Mouse (Mus musculus): ENCODE data around the gene Dgki. TPM values are rescaled to one million over a fixed set of nuclear protein-coding genes. Genes with fewer than 3 reads are reported as not detected.

Gene Dgki
- polyA plus RNA-seq, 1 experiment from 2014 or later, result 0.81 TPM

DNA sequence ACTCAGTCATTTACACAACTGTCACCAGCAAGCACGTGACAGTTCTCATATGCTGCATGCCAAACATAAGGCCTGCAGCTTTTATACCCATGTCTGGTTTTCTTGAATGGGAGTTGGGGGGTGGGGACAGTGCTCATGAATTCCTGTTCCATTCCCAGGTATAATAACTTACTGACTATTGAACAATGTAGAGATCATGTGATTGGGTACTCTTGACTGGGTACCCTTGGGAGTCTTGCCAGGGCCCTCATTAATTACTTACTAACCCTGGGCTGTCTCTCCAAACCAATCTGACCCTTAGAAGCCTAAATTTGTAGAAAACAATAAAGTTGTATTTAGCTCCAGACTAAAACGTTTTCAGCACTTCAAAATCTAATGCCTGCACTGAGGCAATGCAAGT, 246.6 kb downstream of the Dgki start:
- 51% methylated on average over 2 of the region's 2 CpGs for WGBS
- Histone ChIP-seq H3K4me2 (no peak overlapping the region), H3K27ac (no peak overlapping the region), H3K27me3 (replicated peaks) (no peaks in the 10 kb centered on the region), H3K36me3 (no peaks in the 10 kb centered on the region), H3K9ac (no peak overlapping the region), H3K9me3 (no peaks in the 10 kb centered on the region), H3K4me3 (replicated peaks) (no peak overlapping the region), H3K4me1 (no peaks in the 10 kb centered on the region)
- no peak for ATAC-seq (ENCODE audit: insufficient read depth, low FRiP score, low read depth)

DNA sequence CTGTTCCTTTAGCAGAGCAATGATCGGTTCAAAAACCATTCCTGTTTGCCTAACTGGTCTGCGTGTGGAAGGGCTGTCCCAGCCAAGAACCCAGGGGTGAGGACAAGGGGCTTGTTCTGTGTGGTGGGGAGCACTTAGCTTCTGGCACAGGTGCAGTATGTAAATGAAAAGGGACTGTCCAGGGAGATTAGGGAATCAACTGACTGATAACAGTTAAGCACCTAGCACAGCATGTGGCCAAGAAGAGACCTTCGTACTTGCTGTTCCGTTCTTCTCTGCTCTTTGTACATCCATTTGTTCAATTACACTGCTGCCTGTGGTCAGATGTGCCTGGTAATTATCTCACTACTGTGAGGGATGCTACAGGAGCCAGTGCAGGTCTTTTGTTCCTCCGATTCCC, 248.3 kb downstream of the Dgki start:
- ATAC-seq (ENCODE audit: insufficient read depth, low FRiP score, low read depth), result no peak
- 52% methylated on average over 5 of the region's 5 CpGs for WGBS
- no peak overlapping the region for H3K27ac ChIP-seq
- H3K9me3 ChIP-seq, result no peaks in the 10 kb centered on the region
- H3K9ac ChIP-seq, result no peak overlapping the region
- no peaks in the 10 kb centered on the region for H3K36me3 ChIP-seq
- H3K4me1 ChIP-seq, result no peaks in the 10 kb centered on the region
- no peaks in the 10 kb centered on the region for H3K27me3 ChIP-seq (replicated peaks)
- H3K4me2 ChIP-seq, result no peak overlapping the region
- no peak overlapping the region for H3K4me3 ChIP-seq (replicated peaks)

DNA sequence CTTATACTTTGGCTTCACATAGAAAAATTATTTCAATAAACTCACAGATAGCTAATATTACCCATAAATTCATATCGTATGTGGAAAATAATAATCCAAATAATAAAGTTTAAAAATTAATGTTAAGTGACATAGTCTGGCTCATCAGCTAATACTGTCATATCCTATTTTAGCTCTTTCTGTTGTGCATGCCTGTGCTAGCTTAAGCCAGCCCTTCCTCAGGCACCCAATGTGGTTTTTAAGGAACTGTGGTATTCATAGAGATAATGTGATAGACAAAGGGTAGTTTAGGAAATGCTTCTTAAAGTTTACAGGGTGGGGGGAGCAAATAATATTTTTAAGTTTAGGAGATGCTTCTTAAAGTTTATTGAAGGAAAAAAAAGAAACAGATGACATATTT, 248.8 kb downstream of the Dgki start:
- Histone ChIP-seq H3K36me3 (no peaks in the 10 kb centered on the region), H3K9ac (no peak overlapping the region), H3K9me3 (no peaks in the 10 kb centered on the region), H3K27ac (no peak overlapping the region), H3K4me2 (no peak overlapping the region), H3K4me1 (no peaks in the 10 kb centered on the region), H3K27me3 (replicated peaks) (no peaks in the 10 kb centered on the region), H3K4me3 (replicated peaks) (no peak overlapping the region)
- 86% methylated on average over 1 of the region's 1 CpGs for WGBS
- no peak for ATAC-seq (ENCODE audit: insufficient read depth, low FRiP score, low read depth)

DNA sequence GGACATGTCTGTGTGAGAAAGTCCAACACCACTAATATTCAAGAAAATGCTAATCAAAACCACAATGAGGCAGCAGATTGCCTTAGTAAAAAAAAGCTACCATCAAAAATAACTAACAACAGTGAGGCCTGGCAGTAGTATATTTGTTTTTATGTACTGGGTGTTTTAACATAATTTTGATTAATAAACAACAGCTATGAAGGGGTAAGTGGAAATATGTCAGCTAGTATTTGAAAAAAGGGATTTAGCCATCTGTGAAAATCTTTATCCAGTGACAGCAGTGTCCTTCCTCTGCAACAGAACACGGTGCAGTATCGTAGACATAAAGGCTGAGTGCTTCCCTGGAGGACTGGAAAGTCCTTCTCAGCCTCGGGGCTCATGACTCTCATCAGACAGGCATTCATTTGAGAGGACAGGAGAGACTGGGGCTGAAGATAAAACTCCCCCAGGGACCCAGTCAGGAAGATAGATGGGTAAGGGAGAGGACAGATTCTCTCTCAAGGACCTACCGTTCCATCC, 252.3 kb downstream of the Dgki start:
- Histone ChIP-seq H3K9me3 (no peaks in the 10 kb centered on the region), H3K4me1 (no peaks in the 10 kb centered on the region), H3K27ac (no peak overlapping the region), H3K36me3 (no peaks in the 10 kb centered on the region), H3K9ac (no peak overlapping the region), H3K4me2 (no peak overlapping the region), H3K4me3 (replicated peaks) (no peak overlapping the region), H3K27me3 (replicated peaks) (no peaks in the 10 kb centered on the region)
- ATAC-seq (ENCODE audit: insufficient read depth, low FRiP score, low read depth), result no peak
- 66% methylated on average over 4 of the region's 4 CpGs for WGBS

DNA sequence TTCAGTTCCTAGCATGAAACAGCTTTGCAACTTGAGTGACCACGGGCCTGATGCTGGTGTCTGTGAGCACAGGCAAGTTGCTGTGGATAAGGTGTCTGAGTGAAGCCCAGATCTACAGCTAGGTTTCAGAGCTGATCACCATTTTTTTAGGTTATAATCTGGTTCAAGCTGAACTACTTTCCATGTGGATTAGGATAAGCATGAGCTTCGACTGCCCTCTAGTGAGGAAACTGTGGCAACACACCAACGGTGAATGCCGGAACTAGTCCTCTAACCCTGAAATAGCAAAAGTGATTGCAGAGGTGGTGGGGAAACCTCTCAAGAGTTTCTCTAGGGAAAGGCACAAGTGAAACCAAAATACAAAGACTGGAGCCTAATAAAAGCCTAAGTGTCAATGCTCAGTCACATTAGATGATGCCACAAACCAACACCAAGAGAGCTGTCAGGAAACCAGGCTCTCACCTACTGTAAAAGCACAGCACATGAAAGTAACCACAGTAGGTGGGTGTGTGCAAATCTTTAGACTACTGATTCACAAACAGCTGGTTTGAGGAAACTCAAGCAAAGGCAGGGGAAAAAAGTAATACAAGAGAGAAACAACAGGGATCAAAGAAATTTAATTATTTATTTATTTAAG, 253.7 kb downstream of the Dgki start:
- H3K4me3 ChIP-seq (replicated peaks), result no peak overlapping the region
- no peak overlapping the region for H3K27ac ChIP-seq
- H3K27me3 ChIP-seq (replicated peaks), result no peaks in the 10 kb centered on the region
- no peak for ATAC-seq (ENCODE audit: insufficient read depth, low FRiP score, low read depth)
- 28% methylated on average over 4 of the region's 4 CpGs for WGBS
- no peaks in the 10 kb centered on the region for H3K9me3 ChIP-seq
- no peak overlapping the region for H3K4me2 ChIP-seq
- no peaks in the 10 kb centered on the region for H3K36me3 ChIP-seq
- no peak overlapping the region for H3K9ac ChIP-seq
- no peaks in the 10 kb centered on the region for H3K4me1 ChIP-seq

DNA sequence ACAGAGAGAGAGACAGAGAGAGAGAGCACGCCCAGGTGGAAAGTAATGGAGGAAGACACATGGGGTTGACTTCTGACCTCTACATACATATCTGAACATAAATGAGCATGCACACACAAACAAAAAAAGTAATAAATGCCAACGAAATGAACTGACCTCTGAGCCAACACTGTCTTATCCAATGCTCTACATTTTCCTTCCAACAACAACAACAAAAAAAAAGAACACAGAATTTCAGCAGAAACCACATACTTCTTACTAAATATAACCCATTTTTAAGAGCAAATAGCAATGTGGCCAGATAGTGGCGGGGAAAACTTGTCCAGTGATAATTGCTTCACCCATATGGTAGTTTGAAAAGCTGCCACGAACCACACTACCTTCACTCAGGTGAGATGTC, 255.2 kb downstream of the Dgki start:
- Histone ChIP-seq H3K27ac (no peak overlapping the region), H3K9me3 (no peaks in the 10 kb centered on the region), H3K4me3 (replicated peaks) (no peak overlapping the region), H3K4me2 (no peak overlapping the region), H3K4me1 (no peaks in the 10 kb centered on the region), H3K36me3 (no peaks in the 10 kb centered on the region), H3K27me3 (replicated peaks) (no peaks in the 10 kb centered on the region), H3K9ac (no peak overlapping the region)
- WGBS, result 78% methylated on average over 4 of the region's 4 CpGs
- ATAC-seq (ENCODE audit: insufficient read depth, low FRiP score, low read depth), result no peak

DNA sequence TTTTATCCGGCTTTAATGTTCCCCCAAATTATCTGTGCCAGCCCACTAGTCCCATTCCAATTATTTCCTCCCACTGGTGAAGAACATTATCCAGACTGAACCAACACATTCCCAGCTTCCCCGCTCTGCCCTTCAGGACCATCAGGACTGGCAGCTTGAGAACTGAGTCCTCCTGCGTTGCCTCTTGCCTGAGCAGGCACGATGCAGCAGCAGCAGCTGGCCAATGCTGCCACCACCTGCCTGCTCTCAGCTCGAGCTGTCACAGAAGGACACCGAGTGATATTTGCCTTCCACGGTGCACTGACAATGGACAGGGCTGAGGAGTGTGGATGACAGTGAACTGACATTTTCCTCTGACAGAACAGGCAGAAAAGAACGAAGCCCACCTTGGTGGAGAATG, 261.5 kb downstream of the Dgki start:
- Histone ChIP-seq H3K4me2 (no peak overlapping the region), H3K9me3 (no peaks in the 10 kb centered on the region), H3K27me3 (replicated peaks) (no peaks in the 10 kb centered on the region), H3K4me3 (replicated peaks) (no peak overlapping the region), H3K27ac (no peak overlapping the region), H3K36me3 (no peaks in the 10 kb centered on the region), H3K4me1 (peaks cover 5% of the 10 kb centered on the region; the same call in 1 of the 2 replicates), H3K9ac (no peak overlapping the region)
- WGBS, result 46% methylated on average over 8 of the region's 8 CpGs
- no peak for ATAC-seq (ENCODE audit: insufficient read depth, low FRiP score, low read depth)

DNA sequence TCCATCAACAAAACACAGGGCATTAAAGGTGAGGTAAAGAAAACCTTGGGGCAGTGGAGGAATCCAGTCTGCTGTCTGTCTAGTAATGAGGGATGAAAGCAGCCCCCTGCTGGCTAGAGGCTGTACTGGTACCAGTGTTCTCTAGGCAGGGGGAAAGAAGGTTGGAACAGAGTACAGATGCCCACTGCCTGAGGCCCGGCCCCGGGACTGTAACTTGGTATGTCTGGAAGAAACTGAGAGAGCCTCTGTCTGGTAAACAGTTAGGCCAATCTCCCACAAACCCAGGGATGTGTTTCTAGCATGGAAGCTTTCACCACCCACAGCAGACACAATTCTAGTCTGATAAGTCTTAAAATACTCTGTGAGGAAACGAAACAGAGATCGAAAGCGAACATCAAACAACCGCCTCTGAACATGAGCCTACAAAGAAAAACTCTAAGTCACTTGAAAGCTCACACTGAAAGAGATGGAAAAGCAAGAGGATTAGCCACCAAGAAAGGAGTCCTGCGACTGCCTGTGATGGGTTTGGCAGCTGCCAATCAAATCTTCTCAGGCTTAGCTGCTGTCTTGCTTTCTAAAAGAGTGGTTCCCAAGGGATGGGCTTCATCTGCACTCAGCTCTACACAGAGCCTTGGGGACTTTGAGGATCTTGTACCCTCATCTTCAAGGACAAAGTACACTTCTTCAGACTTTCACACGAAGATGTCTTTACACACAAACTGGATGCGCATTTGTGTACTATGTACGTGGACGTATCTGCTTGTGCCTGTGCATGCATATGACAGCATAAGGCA, 262.7 kb downstream of the Dgki start:
- no peak overlapping the region for H3K9ac ChIP-seq
- ATAC-seq (ENCODE audit: insufficient read depth, low FRiP score, low read depth), result no peak; the same call in 1 of the 2 replicates
- no peaks in the 10 kb centered on the region for H3K36me3 ChIP-seq
- no peak overlapping the region for H3K4me3 ChIP-seq (replicated peaks)
- H3K27me3 ChIP-seq (replicated peaks), result no peaks in the 10 kb centered on the region
- H3K4me1 ChIP-seq, result peaks cover 9% of the 10 kb centered on the region
- 72% methylated on average over 11 of the region's 11 CpGs for WGBS
- H3K27ac ChIP-seq, result peak overlapping the region; percentile 4; the same call in 1 of the 2 replicates
- H3K4me2 ChIP-seq, result no peak overlapping the region
- no peaks in the 10 kb centered on the region for H3K9me3 ChIP-seq

DNA sequence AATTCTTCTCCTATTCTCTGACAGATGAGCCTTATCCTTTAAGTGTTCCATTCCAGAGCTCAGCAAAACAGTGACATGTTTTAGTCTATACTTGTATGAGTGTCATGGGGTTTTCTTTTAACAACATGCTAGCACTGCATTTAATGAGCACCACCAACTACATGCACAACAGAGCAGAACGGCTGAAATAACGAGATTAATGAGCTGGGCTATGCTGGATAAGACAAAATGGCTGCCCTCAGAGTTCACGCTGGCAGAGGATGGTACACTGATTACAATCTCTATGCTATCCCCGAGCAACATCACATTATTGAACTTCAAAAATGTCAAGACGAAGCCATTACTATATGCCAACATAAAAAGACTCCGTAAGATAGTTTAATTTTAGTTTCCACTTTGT, 264.3 kb downstream of the Dgki start:
- no peak overlapping the region for H3K27ac ChIP-seq
- no peak overlapping the region for H3K4me3 ChIP-seq (replicated peaks)
- H3K4me1 ChIP-seq, result peaks cover 10% of the 10 kb centered on the region
- no peak for ATAC-seq (ENCODE audit: insufficient read depth, low FRiP score, low read depth)
- H3K9ac ChIP-seq, result no peak overlapping the region
- H3K36me3 ChIP-seq, result no peaks in the 10 kb centered on the region
- no peaks in the 10 kb centered on the region for H3K9me3 ChIP-seq
- H3K27me3 ChIP-seq (replicated peaks), result no peaks in the 10 kb centered on the region
- no peak overlapping the region for H3K4me2 ChIP-seq
- WGBS, result 81% methylated on average over 6 of the region's 6 CpGs

DNA sequence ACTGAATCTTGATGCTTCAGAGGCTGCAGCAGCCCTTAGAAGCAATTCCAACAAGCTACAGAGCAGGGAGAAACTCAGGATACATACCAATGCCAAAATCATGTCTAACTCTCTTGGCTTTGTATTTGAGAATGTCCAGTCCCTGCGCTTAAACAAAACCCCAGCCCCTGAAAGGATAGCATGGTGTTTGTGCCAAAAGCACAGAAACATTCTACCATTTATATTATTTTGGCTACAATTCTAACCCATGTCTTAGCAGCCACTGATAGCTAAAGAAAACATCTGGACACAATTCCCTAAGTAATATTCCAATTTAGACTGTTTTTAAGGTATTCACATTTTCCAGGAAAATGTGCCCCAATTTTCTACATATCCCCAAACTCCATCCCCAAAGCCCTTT, 269.0 kb downstream of the Dgki start:
- H3K4me2 ChIP-seq, result no peak overlapping the region
- no peaks in the 10 kb centered on the region for H3K9me3 ChIP-seq

DNA sequence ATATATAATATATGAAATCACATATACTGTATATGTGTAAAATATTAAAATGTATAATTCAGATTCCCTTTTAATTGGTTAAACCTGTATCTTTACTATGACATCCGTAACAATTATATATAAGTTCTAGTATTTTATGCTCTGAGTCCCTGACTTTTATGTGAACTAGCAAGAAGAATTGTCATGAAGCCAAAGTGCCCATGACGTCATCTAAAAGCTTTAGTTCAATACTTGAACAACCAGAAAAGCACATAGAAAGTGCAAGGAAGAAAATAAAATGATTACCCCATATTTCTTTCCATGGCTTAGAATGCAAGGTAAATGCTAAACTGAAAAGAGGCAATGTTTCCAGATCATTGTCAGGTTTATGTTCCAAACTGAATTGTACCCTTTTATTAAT, 269.6 kb downstream of the Dgki start:
- WGBS, result 52% methylated on average over 2 of the region's 2 CpGs
- peak overlapping the region; percentile 83; the same call in 1 of the 2 replicates for H3K27ac ChIP-seq
- no peaks in the 10 kb centered on the region for H3K36me3 ChIP-seq
- no peak overlapping the region for H3K4me3 ChIP-seq (replicated peaks)
- H3K9me3 ChIP-seq, result no peaks in the 10 kb centered on the region
- ATAC-seq (ENCODE audit: insufficient read depth, low FRiP score, low read depth), result no peak
- no peak overlapping the region for H3K9ac ChIP-seq
- no peaks in the 10 kb centered on the region for H3K27me3 ChIP-seq (replicated peaks)
- H3K4me1 ChIP-seq, result peaks cover 15% of the 10 kb centered on the region
- H3K4me2 ChIP-seq, result no peak overlapping the region

More for the DNA sequence above, 269.0 kb downstream of the Dgki start:
- Histone ChIP-seq H3K9ac (no peak overlapping the region), H3K27me3 (replicated peaks) (no peaks in the 10 kb centered on the region), H3K36me3 (no peaks in the 10 kb centered on the region), H3K4me1 (peaks cover 15% of the 10 kb centered on the region), H3K4me3 (replicated peaks) (no peak overlapping the region), H3K27ac (peak overlapping the region; percentile 83)
- WGBS, result 53% methylated on average over 1 of the region's 1 CpGs
- peak; percentile 75 for ATAC-seq (ENCODE audit: insufficient read depth, low FRiP score, low read depth)

DNA sequence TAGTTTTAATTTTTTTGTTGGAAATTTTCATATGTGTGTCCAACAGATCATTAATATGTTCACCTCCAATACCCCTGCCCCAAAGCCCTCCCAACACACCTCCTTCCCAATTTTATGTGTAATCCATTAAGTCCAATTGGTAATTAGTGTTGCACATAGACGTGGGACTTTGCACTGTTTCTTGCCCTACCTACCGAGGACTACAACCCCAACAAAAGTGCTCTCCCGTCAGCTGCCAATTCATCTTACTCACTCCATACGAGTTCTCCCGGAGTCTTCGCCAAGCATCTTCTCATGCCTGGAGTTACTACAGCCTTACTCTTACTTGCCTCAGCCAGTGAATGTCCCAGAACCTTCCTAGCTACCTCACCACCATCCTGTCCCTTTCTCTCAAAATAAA, 271.1 kb downstream of the Dgki start:
- no peak for ATAC-seq (ENCODE audit: insufficient read depth, low FRiP score, low read depth)
- 85% methylated on average over 6 of the region's 6 CpGs for WGBS
- H3K9ac ChIP-seq, result no peak overlapping the region

More for the DNA sequence above, 271.1 kb downstream of the Dgki start:
- Histone ChIP-seq H3K9me3 (no peaks in the 10 kb centered on the region), H3K4me2 (no peak overlapping the region), H3K27ac (no peak overlapping the region), H3K4me1 (peaks cover 10% of the 10 kb centered on the region), H3K4me3 (replicated peaks) (no peak overlapping the region), H3K36me3 (no peaks in the 10 kb centered on the region), H3K27me3 (replicated peaks) (no peaks in the 10 kb centered on the region)
